Mouse (Mus musculus) myocyte (in vitro differentiated cells): ENCODE results near the gene Otp. TPM values are rescaled to one million over a fixed set of nuclear protein-coding genes. Genes with fewer than 3 reads are reported as not detected.

Source experiments
- H3K27me3 ChIP-seq: one replicate; pipeline ENCODE4 v1.6.1; 2011; ENCODE audit not compliant: control insufficient read depth, insufficient read depth, insufficient read length
- H3K36me3 ChIP-seq: one replicate; pipeline ENCODE4 v1.6.1; 2011; ENCODE audit not compliant: control insufficient read depth, insufficient read depth
- H3K4me2 ChIP-seq: one replicate; pipeline ENCODE4 v1.6.1; 2011; ENCODE audit warnings: low read depth, control low read depth
- H3K4me3 ChIP-seq: one replicate; pipeline ENCODE4 v1.5.1; 2011; ENCODE audit warnings: mild to moderate bottlenecking, control low read depth, moderate library complexity
- H3K79me2 ChIP-seq: one replicate; pipeline ENCODE4 v1.6.1; 2011; ENCODE audit not compliant: control insufficient read depth, insufficient read depth
- H3ac ChIP-seq: one replicate; pipeline ENCODE4 v1.6.1; 2011; ENCODE audit not compliant: control insufficient read depth, insufficient read length
- CEBPB ChIP-seq: IDR thresholded peaks from 2 replicates; pipeline ENCODE4 v1.6.1; 2011; ENCODE audit warnings: mild to moderate bottlenecking, moderate library complexity; ENCODE audit not compliant: poor library complexity, insufficient read depth, severe bottlenecking
- E2F4 ChIP-seq: IDR thresholded peaks from one replicate; pipeline ENCODE4 v1.6.1; 2011; ENCODE audit warnings: mild to moderate bottlenecking, control low read depth, moderate library complexity; ENCODE audit not compliant: insufficient read depth
- MAX ChIP-seq: IDR thresholded peaks from one replicate; pipeline ENCODE4 v1.6.1; 2011; ENCODE audit warnings: low read depth, mild to moderate bottlenecking, control low read depth
- MYOD1 ChIP-seq, 3 experiments: IDR thresholded peaks; one replicate each; pipeline ENCODE4 v1.6.1; 2011; ENCODE audit warnings: control low read depth in 2 of 3, low read depth in 2 of 3, mild to moderate bottlenecking in 2 of 3, moderate library complexity in 1 of 3; ENCODE audit not compliant: insufficient read length in 2 of 3, control insufficient read depth in 1 of 3
- MYOG ChIP-seq, 3 experiments: IDR thresholded peaks; one replicate each; pipeline ENCODE4 v1.6.1; 2011; ENCODE audit warnings: control low read depth in 2 of 3, low read depth in 2 of 3, mild to moderate bottlenecking in 2 of 3; ENCODE audit not compliant: insufficient read length in 2 of 3, control insufficient read depth in 1 of 3, insufficient read depth in 1 of 3
- POLR2A ChIP-seq: IDR thresholded peaks from one replicate; pipeline ENCODE4 v1.6.1; 2011; ENCODE audit warnings: low read depth, mild to moderate bottlenecking, control low read depth, moderate library complexity; ENCODE audit not compliant: insufficient read length
- POLR2AphosphoS2 ChIP-seq: IDR thresholded peaks from one replicate; pipeline ENCODE4 v1.6.1; 2011; ENCODE audit warnings: low read depth, control low read depth; ENCODE audit not compliant: insufficient read length
- REST ChIP-seq: IDR thresholded peaks from one replicate; pipeline ENCODE4 v1.6.1; 2011; ENCODE audit warnings: mild to moderate bottlenecking, control low read depth, moderate library complexity; ENCODE audit not compliant: insufficient read depth, insufficient read length
- SRF ChIP-seq: IDR thresholded peaks from one replicate; pipeline ENCODE4 v1.6.1; 2011; ENCODE audit warnings: low read depth; ENCODE audit not compliant: control insufficient read depth, insufficient read length
- TCF12 ChIP-seq: IDR thresholded peaks from one replicate; pipeline ENCODE4 v1.6.1; 2011; ENCODE audit warnings: mild to moderate bottlenecking, control low read depth; ENCODE audit not compliant: poor library complexity, insufficient read depth, severe bottlenecking
- TCF3 ChIP-seq: IDR thresholded peaks from one replicate; pipeline ENCODE4 v1.6.1; 2011; ENCODE audit warnings: low read depth, control low read depth; ENCODE audit not compliant: insufficient read length
- USF1 ChIP-seq: IDR thresholded peaks from one replicate; pipeline ENCODE4 v1.6.1; 2011; ENCODE audit warnings: low read depth, mild to moderate bottlenecking, control low read depth, moderate library complexity
- polyA plus RNA-seq: library from polyadenylated mRNA; unstranded; fragments of >200 nt; fragmentation: generic; extraction: Trizol; gene quantifications from one replicate; pipeline ENCODE4 v1.2.1, GENCODE M21; 2012; ENCODE audit warnings: missing spikeins

The Otp gene
- polyA plus RNA-seq, 1 experiment: not detected

DNA sequence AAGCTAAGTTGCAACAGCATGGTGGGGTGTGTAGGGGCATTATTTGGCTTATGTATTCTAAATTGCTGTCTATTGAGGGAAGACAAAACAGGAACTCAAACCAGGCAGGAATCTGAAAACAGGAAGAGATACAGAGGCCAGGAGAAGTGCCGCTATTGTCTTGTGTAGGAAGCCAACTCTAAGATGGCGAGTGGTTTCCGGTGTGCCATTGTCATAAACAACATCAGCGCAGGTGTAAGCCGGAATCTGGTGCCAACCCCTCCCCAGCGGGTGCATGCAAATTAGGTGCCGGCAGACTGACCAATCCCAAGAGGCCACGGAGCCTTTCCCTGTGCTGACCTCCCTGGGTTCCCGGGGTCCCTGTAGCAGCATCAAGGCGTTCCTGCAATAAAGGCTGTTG is 32.4 kb downstream of the Otp start:
- Histone ChIP-seq H3K4me3 (no peak overlapping the region), H3K79me2 (no peaks in the 10 kb centered on the region), H3K4me2 (no peak overlapping the region), H3ac (no peak overlapping the region), H3K36me3 (no peaks in the 10 kb centered on the region), H3K27me3 (peaks cover 11% of the 10 kb centered on the region)
- TF ChIP-seq CEBPB: no peak
- no peak for TF ChIP-seq REST
- TF ChIP-seq TCF12: no peak
- TF ChIP-seq MYOD1 (IDR thresholded peaks at IDR 0.05; ENCODE audit: control insufficient read depth in 1 of 3, insufficient read length in 2 of 3, low read depth in 2 of 3): no peak
- no peak for TF ChIP-seq POLR2AphosphoS2
- no peak for TF ChIP-seq USF1
- no peak for TF ChIP-seq TCF3
- TF ChIP-seq E2F4: no peak
- no peak for TF ChIP-seq MYOG (IDR thresholded peaks at IDR 0.05; ENCODE audit: control insufficient read depth in 1 of 3, insufficient read depth in 1 of 3, insufficient read length in 2 of 3, low read depth in 2 of 3)
- TF ChIP-seq SRF: no peak
- no peak for TF ChIP-seq POLR2A
- no peak for TF ChIP-seq MAX

DNA sequence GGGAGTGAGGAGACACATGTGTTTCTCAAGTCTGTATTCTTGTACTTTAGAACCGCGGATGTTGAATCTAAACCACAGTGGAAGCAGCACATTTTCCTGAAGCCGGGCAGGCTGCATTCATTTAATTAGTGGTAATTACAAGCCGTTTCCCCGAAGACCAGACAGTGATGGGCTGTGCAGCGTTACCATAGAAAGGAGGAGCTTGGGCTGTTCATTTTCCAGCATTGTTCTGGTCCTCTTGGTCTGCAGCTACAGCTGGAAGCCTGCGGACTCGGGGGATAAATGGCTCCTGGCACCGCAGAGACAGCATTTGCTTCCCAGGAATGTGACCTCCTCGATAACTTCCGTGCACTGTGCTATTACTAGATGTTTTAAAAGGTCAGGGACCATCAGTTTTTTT is 37.6 kb downstream of the Otp start:
- Histone ChIP-seq H3K4me2 (no peak overlapping the region), H3K79me2 (no peaks in the 10 kb centered on the region), H3ac (no peak overlapping the region), H3K36me3 (no peaks in the 10 kb centered on the region), H3K27me3 (peaks cover 11% of the 10 kb centered on the region), H3K4me3 (no peak overlapping the region)
- TF ChIP-seq MYOD1 (IDR thresholded peaks at IDR 0.05; ENCODE audit: control insufficient read depth in 1 of 3, insufficient read length in 2 of 3, low read depth in 2 of 3) (no peak), TCF12 (no peak), POLR2AphosphoS2 (no peak), E2F4 (no peak), TCF3 (no peak), REST (no peak), SRF (no peak), MAX (no peak), MYOG (IDR thresholded peaks at IDR 0.05; ENCODE audit: control insufficient read depth in 1 of 3, insufficient read depth in 1 of 3, insufficient read length in 2 of 3, low read depth in 2 of 3) (no peak), CEBPB (no peak), POLR2A (no peak), USF1 (no peak)

- TF ChIP-seq USF1: no peak
- TF ChIP-seq CEBPB: no peak
- TF ChIP-seq POLR2A: no peak
- TF ChIP-seq E2F4: no peak
- no peak overlapping the region for H3K4me3 ChIP-seq
These were observed 40.3 kb downstream of the Otp start for GRCm38 (mm10) chr13:94915654-94916053.

DNA sequence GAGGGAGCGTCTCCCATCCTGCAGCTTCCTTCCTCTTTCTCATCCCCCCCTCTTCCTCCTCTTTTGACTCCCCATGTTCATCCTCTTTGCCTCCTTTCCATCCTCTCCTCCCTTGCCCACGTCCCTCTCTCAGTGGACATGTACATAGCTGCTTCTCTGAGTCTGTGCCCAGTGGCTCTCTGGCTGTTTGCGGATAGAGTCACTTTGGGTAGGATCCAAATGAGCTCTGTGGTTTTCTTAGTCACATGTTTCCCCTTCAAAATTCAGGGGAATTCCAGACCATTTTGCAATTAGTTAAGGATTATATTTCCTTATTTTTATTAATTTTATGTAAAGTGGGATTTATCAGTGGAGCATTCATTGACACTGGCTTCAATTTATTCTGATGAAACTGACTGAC is 52.7 kb downstream of the Otp start:
- Histone ChIP-seq H3ac (no peak overlapping the region), H3K36me3 (no peaks in the 10 kb centered on the region), H3K4me3 (no peak overlapping the region), H3K4me2 (no peak overlapping the region), H3K27me3 (no peaks in the 10 kb centered on the region), H3K79me2 (no peaks in the 10 kb centered on the region)
- TF ChIP-seq E2F4: no peak
- no peak for TF ChIP-seq REST
- TF ChIP-seq MYOG (IDR thresholded peaks at IDR 0.05; ENCODE audit: control insufficient read depth in 1 of 3, insufficient read depth in 1 of 3, insufficient read length in 2 of 3, low read depth in 2 of 3): no peak
- no peak for TF ChIP-seq POLR2A
- TF ChIP-seq TCF3: no peak
- no peak for TF ChIP-seq SRF
- TF ChIP-seq TCF12: no peak
- TF ChIP-seq MYOD1 (IDR thresholded peaks at IDR 0.05; ENCODE audit: control insufficient read depth in 1 of 3, insufficient read length in 2 of 3, low read depth in 2 of 3): no peak

More at GRCm38 (mm10) chr13:94915654-94916053, 40.3 kb downstream of the Otp start:
- H3K79me2 ChIP-seq: no peaks in the 10 kb centered on the region
- no peak overlapping the region for H3K4me2 ChIP-seq
- no peaks in the 10 kb centered on the region for H3K36me3 ChIP-seq
- H3K27me3 ChIP-seq: peaks cover 9% of the 10 kb centered on the region
- H3ac ChIP-seq: no peak overlapping the region

Other genes with a start within 250 kb of the Otp start
- gene Tbca, start 86.7 kb upstream of the Otp start, polyA plus RNA-seq: 253 TPM
- gene Wdr41, start 100.7 kb downstream of the Otp start, polyA plus RNA-seq: 8.6 TPM